Mouse (Mus musculus): ENCODE data around the gene Tatdn3.

- TF ChIP-seq POLR2A (IDR thresholded peaks at IDR 0.05; ENCODE audit: borderline replicate concordance, low read depth, low read length) (no peak), CTCF (IDR thresholded peaks at IDR 0.05; ENCODE audit: low read depth, low read length) (no peak)
Measured at GRCm38 (mm10) chr1:191014271-191014670, 48.5 kb downstream of the Tatdn3 start.

Data from bone marrow macrophage, adult 2 months (primary cell).